Mouse (Mus musculus): ENCODE data around the gene Gtf2a1l. TPM values are rescaled to one million over a fixed set of nuclear protein-coding genes. Genes with fewer than 3 reads are reported as not detected.
A peak's percentile ranks its signal among the peaks of the same experiment; 100 is the strongest.

Gtf2a1l gene
- polyA plus RNA-seq, 1 experiment from 2014 or later = not detected

- H3K27me3 ChIP-seq (replicated peaks; ENCODE audit: control insufficient read depth, insufficient read depth, low read length) = no peaks in the 10 kb centered on the region
- ATAC-seq = no peak
- no peak overlapping the region for H3K4me3 ChIP-seq (ENCODE audit: low read depth, low read length)
- H3K9ac ChIP-seq (ENCODE audit: low read length) = no peak overlapping the region
- no peak overlapping the region for H3K4me2 ChIP-seq (ENCODE audit: low read length)
- H3K9me3 ChIP-seq (replicated peaks; ENCODE audit: control insufficient read depth, low read length) = no peaks in the 10 kb centered on the region
- peaks cover 9% of the 10 kb centered on the region; the same call in 1 of the 2 replicates for H3K4me1 ChIP-seq (ENCODE audit: control insufficient read depth, insufficient read depth, low read length)
- WGBS = 47% methylated on average over 4 of the region's 4 CpGs
- H3K27ac ChIP-seq (ENCODE audit: low read depth, low read length) = 0 out of 2 replicates have a peak overlapping the region, but pooled peaks have one; percentile 9
- no peaks in the 10 kb centered on the region for H3K36me3 ChIP-seq (ENCODE audit: control insufficient read depth, insufficient read depth, low read length)
- DNase-seq (ENCODE audit: low spot score) = no peak
These were observed 2.3 kb downstream of the Gtf2a1l start for GRCm38 (mm10) chr17:88670800-88671199.

DNA sequence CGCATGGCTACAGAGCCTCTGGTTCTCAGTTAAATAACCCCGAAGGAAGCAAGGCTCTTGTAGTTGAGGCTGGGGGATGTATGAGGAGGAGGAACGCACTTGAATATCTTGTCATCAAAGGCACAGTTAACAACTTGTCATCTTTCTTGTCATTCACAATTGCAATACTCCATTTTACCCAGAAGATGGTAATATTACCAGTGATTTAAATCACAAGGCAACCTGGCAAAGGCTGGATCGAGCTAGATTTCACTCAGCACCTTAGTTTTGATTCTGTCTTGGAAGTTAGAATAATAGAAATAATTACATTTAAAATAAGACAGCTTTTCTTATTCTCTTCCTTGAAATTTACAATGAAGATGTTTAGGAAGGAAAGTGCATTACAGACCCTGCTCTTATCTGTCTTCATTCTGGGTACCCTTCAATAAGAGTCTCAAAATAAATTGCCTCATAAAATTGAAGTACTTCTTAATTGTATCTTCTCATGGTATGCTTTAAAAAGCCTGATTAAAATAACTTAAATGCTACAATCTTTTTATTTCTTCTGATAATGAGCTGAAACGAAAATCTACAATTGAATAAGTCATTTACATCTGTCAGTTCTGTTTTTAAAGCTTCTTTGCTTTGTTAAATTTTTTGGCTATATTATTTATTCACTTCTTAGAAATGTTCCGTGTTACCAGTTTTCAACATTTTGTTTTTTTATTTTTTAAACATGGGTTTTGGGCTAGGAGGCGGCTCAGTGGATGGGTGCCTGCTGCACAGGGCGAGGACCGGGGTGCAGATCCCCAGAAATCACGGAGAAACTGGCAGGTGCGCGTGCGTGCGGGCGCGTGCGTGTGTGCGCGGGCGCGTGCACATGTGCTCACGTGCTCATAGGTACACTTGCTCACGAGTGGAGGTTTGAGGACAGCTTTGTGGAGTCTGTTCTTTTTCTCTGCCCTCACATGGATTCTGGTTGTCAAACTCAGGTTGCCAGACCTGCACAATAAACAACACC lies 7.2 kb downstream of the Gtf2a1l start:
- Histone ChIP-seq H3K4me3 (ENCODE audit: low read depth, low read length) (no peak overlapping the region), H3K4me1 (ENCODE audit: control insufficient read depth, insufficient read depth, low read length) (peaks cover 3% of the 10 kb centered on the region; the same call in 1 of the 2 replicates), H3K9ac (ENCODE audit: low read length) (no peak overlapping the region), H3K36me3 (ENCODE audit: control insufficient read depth, insufficient read depth, low read length) (no peaks in the 10 kb centered on the region), H3K4me2 (ENCODE audit: low read length) (no peak overlapping the region), H3K27ac (ENCODE audit: low read depth, low read length) (no peak overlapping the region), H3K9me3 (replicated peaks; ENCODE audit: control insufficient read depth, low read length) (no peaks in the 10 kb centered on the region), H3K27me3 (replicated peaks; ENCODE audit: control insufficient read depth, insufficient read depth, low read length) (no peaks in the 10 kb centered on the region)
- 92% methylated on average over 23 of the region's 23 CpGs for WGBS
- DNase-seq (ENCODE audit: low spot score) = peak; percentile 50
- peak; percentile 34; the same call in 1 of the 2 replicates for ATAC-seq

DNA sequence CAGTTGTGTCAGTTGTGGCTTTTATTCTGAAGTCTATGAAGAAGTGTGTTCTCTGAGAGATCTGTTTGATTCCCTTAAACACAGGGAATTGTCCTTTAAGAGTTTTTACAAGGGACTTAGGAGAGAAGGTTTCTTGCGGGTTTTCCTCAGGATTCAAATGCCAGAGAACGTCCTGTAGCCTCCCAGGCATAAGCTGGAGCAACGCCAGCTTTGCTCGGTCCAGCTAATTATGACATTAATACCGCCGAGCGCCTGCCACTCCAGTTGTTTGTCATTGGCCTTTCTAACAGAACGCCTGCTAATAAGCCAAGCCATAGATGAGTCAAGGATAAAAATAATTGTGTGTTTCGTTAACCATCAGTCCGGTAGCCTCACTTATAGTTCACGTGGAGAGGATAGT lies 19.8 kb downstream of the Gtf2a1l start:
- Histone ChIP-seq H3K9me3 (replicated peaks; ENCODE audit: control insufficient read depth, low read length) (no peaks in the 10 kb centered on the region), H3K27ac (ENCODE audit: low read depth, low read length) (no peak overlapping the region), H3K4me2 (ENCODE audit: low read length) (peak overlapping the region; percentile 21; the same call in 1 of the 2 replicates), H3K27me3 (replicated peaks; ENCODE audit: control insufficient read depth, insufficient read depth, low read length) (no peaks in the 10 kb centered on the region), H3K36me3 (ENCODE audit: control insufficient read depth, insufficient read depth, low read length) (no peaks in the 10 kb centered on the region), H3K4me3 (ENCODE audit: low read depth, low read length) (no peak overlapping the region), H3K4me1 (ENCODE audit: control insufficient read depth, insufficient read depth, low read length) (peaks cover 7% of the 10 kb centered on the region), H3K9ac (ENCODE audit: low read length) (no peak overlapping the region)
- ATAC-seq = no peak
- peak; percentile 47 for DNase-seq (ENCODE audit: low spot score)
- 10% methylated on average over 11 of the region's 11 CpGs for WGBS

- H3K4me1 ChIP-seq (ENCODE audit: control insufficient read depth, insufficient read depth, low read length) = peaks cover 9% of the 10 kb centered on the region; the same call in 1 of the 2 replicates
- H3K36me3 ChIP-seq (ENCODE audit: control insufficient read depth, insufficient read depth, low read length) = no peaks in the 10 kb centered on the region
- H3K27ac ChIP-seq (ENCODE audit: low read depth, low read length) = no peak overlapping the region; the same call in 1 of the 2 replicates
- no peaks in the 10 kb centered on the region for H3K27me3 ChIP-seq (replicated peaks; ENCODE audit: control insufficient read depth, insufficient read depth, low read length)
- no peak overlapping the region for H3K9ac ChIP-seq (ENCODE audit: low read length)
- peak; percentile 74 for ATAC-seq
- no peaks in the 10 kb centered on the region for H3K9me3 ChIP-seq (replicated peaks; ENCODE audit: control insufficient read depth, low read length)
- peak; percentile 42 for DNase-seq (ENCODE audit: low spot score)
- H3K4me2 ChIP-seq (ENCODE audit: low read length) = 0 out of 2 replicates have a peak overlapping the region, but pooled peaks have one; percentile 18
- H3K4me3 ChIP-seq (ENCODE audit: low read depth, low read length) = no peak overlapping the region
- 41% methylated on average over 9 of the region's 9 CpGs for WGBS
These were observed 28.3 kb downstream of the Gtf2a1l start for GRCm38 (mm10) chr17:88696656-88697333.

DNA sequence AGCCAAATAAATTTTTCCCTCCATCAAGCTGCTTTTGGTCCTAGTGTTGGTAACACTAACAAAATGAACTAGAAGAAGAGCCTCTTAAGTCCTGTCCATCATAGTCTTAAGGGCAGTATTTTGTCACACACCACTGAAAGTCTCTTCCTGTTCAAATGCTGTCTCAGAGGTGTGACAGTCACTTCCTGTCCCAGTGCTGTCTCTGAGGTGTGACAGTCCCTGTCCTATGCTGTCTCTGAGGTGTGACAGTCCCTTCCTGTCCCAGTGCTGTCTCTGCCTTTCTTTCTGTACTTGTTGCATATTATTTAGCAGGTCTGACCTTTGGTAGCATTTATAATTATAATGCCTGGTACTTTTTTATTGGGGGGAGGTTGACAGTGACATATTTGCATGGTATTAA lies 32.4 kb downstream of the Gtf2a1l start:
- DNase-seq (ENCODE audit: low spot score) (no peak), ATAC-seq (no peak)
- Histone ChIP-seq H3K27ac (ENCODE audit: low read depth, low read length) (no peak overlapping the region), H3K9ac (ENCODE audit: low read length) (no peak overlapping the region), H3K4me2 (ENCODE audit: low read length) (no peak overlapping the region), H3K9me3 (replicated peaks; ENCODE audit: control insufficient read depth, low read length) (no peaks in the 10 kb centered on the region), H3K36me3 (ENCODE audit: control insufficient read depth, insufficient read depth, low read length) (no peaks in the 10 kb centered on the region), H3K27me3 (replicated peaks; ENCODE audit: control insufficient read depth, insufficient read depth, low read length) (no peaks in the 10 kb centered on the region), H3K4me1 (ENCODE audit: control insufficient read depth, insufficient read depth, low read length) (peaks cover 9% of the 10 kb centered on the region; the same call in 1 of the 2 replicates), H3K4me3 (ENCODE audit: low read depth, low read length) (no peak overlapping the region)

GRCm38 (mm10) chr17:88702345-88702744 lies 33.9 kb downstream of the Gtf2a1l start:
- Histone ChIP-seq H3K4me3 (ENCODE audit: low read depth, low read length) (no peak overlapping the region), H3K4me1 (ENCODE audit: control insufficient read depth, insufficient read depth, low read length) (peaks cover 5% of the 10 kb centered on the region; the same call in 1 of the 2 replicates), H3K9me3 (replicated peaks; ENCODE audit: control insufficient read depth, low read length) (no peaks in the 10 kb centered on the region), H3K27me3 (replicated peaks; ENCODE audit: control insufficient read depth, insufficient read depth, low read length) (no peaks in the 10 kb centered on the region), H3K4me2 (ENCODE audit: low read length) (no peak overlapping the region), H3K36me3 (ENCODE audit: control insufficient read depth, insufficient read depth, low read length) (no peaks in the 10 kb centered on the region), H3K9ac (ENCODE audit: low read length) (no peak overlapping the region), H3K27ac (ENCODE audit: low read depth, low read length) (0 out of 2 replicates have a peak overlapping the region, but pooled peaks have one; percentile 9)
- WGBS = 26% methylated on average over 6 of the region's 6 CpGs
- no peak for ATAC-seq
- DNase-seq (ENCODE audit: low spot score) = peak; percentile 65

GRCm38 (mm10) chr17:88703112-88703511 lies 34.7 kb downstream of the Gtf2a1l start:
- no peak overlapping the region for H3K4me3 ChIP-seq (ENCODE audit: low read depth, low read length)
- H3K27me3 ChIP-seq (replicated peaks; ENCODE audit: control insufficient read depth, insufficient read depth, low read length) = no peaks in the 10 kb centered on the region
- H3K4me2 ChIP-seq (ENCODE audit: low read length) = no peak overlapping the region
- WGBS = 45% methylated on average over 4 of the region's 4 CpGs
- DNase-seq (ENCODE audit: low spot score) (no peak), ATAC-seq (no peak)
- no peak overlapping the region for H3K27ac ChIP-seq (ENCODE audit: low read depth, low read length)
- no peaks in the 10 kb centered on the region for H3K9me3 ChIP-seq (replicated peaks; ENCODE audit: control insufficient read depth, low read length)
- H3K9ac ChIP-seq (ENCODE audit: low read length) = no peak overlapping the region
- no peaks in the 10 kb centered on the region for H3K36me3 ChIP-seq (ENCODE audit: control insufficient read depth, insufficient read depth, low read length)
- H3K4me1 ChIP-seq (ENCODE audit: control insufficient read depth, insufficient read depth, low read length) = 0 out of 2 replicates have a peak, but pooled peaks cover 4% of the 10 kb centered on the region

GRCm38 (mm10) chr17:88706231-88706649 lies 37.8 kb downstream of the Gtf2a1l start:
- Histone ChIP-seq H3K4me1 (ENCODE audit: control insufficient read depth, insufficient read depth, low read length) (0 out of 2 replicates have a peak, but pooled peaks cover 4% of the 10 kb centered on the region), H3K9ac (ENCODE audit: low read length) (no peak overlapping the region), H3K4me3 (ENCODE audit: low read depth, low read length) (no peak overlapping the region), H3K27ac (ENCODE audit: low read depth, low read length) (no peak overlapping the region), H3K4me2 (ENCODE audit: low read length) (no peak overlapping the region), H3K36me3 (ENCODE audit: control insufficient read depth, insufficient read depth, low read length) (no peaks in the 10 kb centered on the region), H3K9me3 (replicated peaks; ENCODE audit: control insufficient read depth, low read length) (no peaks in the 10 kb centered on the region), H3K27me3 (replicated peaks; ENCODE audit: control insufficient read depth, insufficient read depth, low read length) (no peaks in the 10 kb centered on the region)
- 16% methylated on average over 8 of the region's 8 CpGs for WGBS
- ATAC-seq (peak; percentile 32; the same call in 1 of the 2 replicates), DNase-seq (ENCODE audit: low spot score) (no peak)

Measured in forebrain, embryonic 14.5 days (tissue).